Mouse (Mus musculus): Measurements from ENCODE around the gene Fxyd5. TPM values are rescaled to one million over a fixed set of nuclear protein-coding genes. Genes with fewer than 3 reads are reported as not detected.

Fxyd5 gene
- total RNA-seq, 2 experiments from 2014 or later, result 9.6 to 11.3 TPM

- no peak for DNase-seq
- intact Hi-C loops (cut with DNase I), result no loop called here
Measured at GRCm38 (mm10) chr7:31002650-31003049, 39.6 kb downstream of the Fxyd5 start.

- intact Hi-C loops (cut with DNase I), result no loop called here
- peak; percentile 48 to 57 for DNase-seq
Measured at GRCm38 (mm10) chr7:31000505-31001020, 41.7 kb downstream of the Fxyd5 start.

GRCm38 (mm10) chr7:30996491-30996890, 45.8 kb downstream of the Fxyd5 start:
- intact Hi-C loops (cut with DNase I), result no loop called here
- DNase-seq, result no peak

GRCm38 (mm10) chr7:30993986-30994385, 48.3 kb downstream of the Fxyd5 start:
- intact Hi-C loops (cut with DNase I), result no loop called here

GRCm38 (mm10) chr7:30992148-30992547, 50.1 kb downstream of the Fxyd5 start:
- intact Hi-C loops (cut with DNase I), result no loop called here
- no peak for DNase-seq

More at GRCm38 (mm10) chr7:30993986-30994385, 48.3 kb downstream of the Fxyd5 start:
- DNase-seq, result no peak

DNA sequence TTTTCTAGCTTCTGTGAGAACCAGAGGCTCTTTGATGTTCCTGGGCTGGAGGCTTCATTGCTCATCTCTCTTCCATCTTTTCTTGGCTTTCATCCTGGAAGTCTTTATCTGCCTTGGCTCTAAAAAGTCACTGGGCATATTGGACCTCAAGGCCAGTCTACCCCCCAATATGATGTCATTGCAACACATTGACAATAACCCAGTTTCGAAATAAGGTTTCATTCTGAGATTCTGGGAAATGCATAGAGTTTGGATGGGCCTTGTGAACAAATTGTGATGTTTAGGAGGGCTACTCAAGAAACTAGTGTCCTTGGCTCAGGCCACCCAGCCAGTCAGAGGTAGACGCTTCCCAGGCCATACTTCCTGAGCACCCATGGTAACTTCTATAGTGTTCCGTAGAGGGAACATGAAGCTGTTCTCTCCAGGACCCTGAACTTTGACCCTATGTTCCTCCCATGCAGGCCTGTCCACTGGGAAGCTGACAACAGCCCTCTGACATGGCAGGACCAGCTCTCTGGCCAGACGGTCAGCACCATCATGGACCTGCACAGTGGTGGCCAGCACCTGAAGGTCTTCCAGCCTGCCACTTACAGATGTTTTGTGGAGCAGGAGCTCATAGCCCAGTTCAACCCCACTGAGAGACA, 53.6 kb downstream of the Fxyd5 start:
- intact Hi-C loops (cut with DNase I), result no loop called here

DNA sequence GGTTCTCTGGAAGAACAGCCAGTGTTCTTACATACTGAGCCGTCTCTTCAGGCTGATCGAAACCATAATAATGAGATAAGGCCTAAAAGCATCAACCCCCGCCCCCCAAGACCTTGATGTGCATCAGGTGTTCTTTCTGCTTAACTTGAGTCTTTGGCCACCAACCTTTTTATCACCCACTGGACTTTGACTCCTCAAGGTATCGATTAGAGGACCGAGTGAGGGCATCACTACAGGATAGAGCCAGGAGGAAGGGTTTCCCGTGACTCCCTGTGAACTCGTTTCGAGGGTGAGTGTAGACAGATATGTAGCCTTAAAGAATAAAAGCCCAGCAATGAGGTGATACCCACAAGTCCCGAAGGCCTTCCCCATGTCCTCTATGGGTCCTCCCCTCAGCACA, 56.9 kb downstream of the Fxyd5 start:
- DNase-seq, result no peak
- intact Hi-C loops (cut with DNase I), result no loop called here

More for the DNA sequence above, 53.6 kb downstream of the Fxyd5 start:
- DNase-seq, result no peak

Small RNA genes lying within 50 kb of the gene (microRNA-seq; reads per million reads assigned to microRNA genes)
- gene Mir7050, result 0 reads per million in 2 experiments

Other genes starting within 250 kb of the Fxyd5 start
- gene Ffar2, start 218.7 kb downstream of the Fxyd5 start, total RNA-seq (2021), result under 1 TPM in 1 of 2 experiments, not detected in 1; 0.35 TPM
- not detected for gene Ffar3, start 186.3 kb downstream of the Fxyd5 start, total RNA-seq (2021)
- not detected for gene Ffar1, start 180.9 kb downstream of the Fxyd5 start, total RNA-seq (2021)
- gene Cd22, start 162.1 kb downstream of the Fxyd5 start, total RNA-seq (2021), result not detected
- gene Mag, start 127.6 kb downstream of the Fxyd5 start, total RNA-seq (2021), result 1 to 10 TPM in 1 of 2 experiments, under 1 TPM in 1; 0.41 to 1.0 TPM
- not detected for gene Hamp2, start 117.8 kb downstream of the Fxyd5 start, total RNA-seq (2021)
- not detected for gene Hamp, start 98.4 kb downstream of the Fxyd5 start, total RNA-seq (2021)
- gene Usf2, start 85.7 kb downstream of the Fxyd5 start, total RNA-seq (2021), result 10 to 100 TPM; 74.5 to 80.7 TPM
- gene Lsr, start 69.0 kb downstream of the Fxyd5 start, total RNA-seq (2021), result under 1 TPM in 1 of 2 experiments, not detected in 1; 0.49 TPM
- not detected for gene Fam187b, start 68.7 kb downstream of the Fxyd5 start, total RNA-seq (2021)
- 1 to 10 TPM; 1.7 to 1.8 TPM for gene Fxyd7, start 9.0 kb upstream of the Fxyd5 start, total RNA-seq (2021)
- gene Fxyd1, start 14.7 kb upstream of the Fxyd5 start, total RNA-seq (2021), result 1,000 to 10,000 TPM in 1 of 2 experiments, 100 to 1,000 TPM in 1; 991 to 1,156 TPM
- 1 to 10 TPM; 2.5 to 4.4 TPM for gene Lgi4, start 16.9 kb upstream of the Fxyd5 start, total RNA-seq (2021)
- under 1 TPM; 0.77 to 0.96 TPM for gene Fxyd3, start 34.2 kb upstream of the Fxyd5 start, total RNA-seq (2021)
- gene Hpn, start 72.8 kb upstream of the Fxyd5 start, total RNA-seq (2021), result 10 to 100 TPM; 14.1 to 15.9 TPM
- 100 to 1,000 TPM; 835 to 915 TPM for gene Scn1b, start 84.5 kb upstream of the Fxyd5 start, total RNA-seq (2021)
- 10 to 100 TPM; 36.2 to 45.2 TPM for gene Gramd1a, start 113.4 kb upstream of the Fxyd5 start, total RNA-seq (2021)
- not detected for gene Scgb2b2, start 248.0 kb upstream of the Fxyd5 start, total RNA-seq (2021)
- not detected for gene Scgb1b2, start 249.3 kb upstream of the Fxyd5 start, total RNA-seq (2021)